Comparison of ENCODE assay signal across 9 mouse cellular contexts in the genomic region with DNA sequence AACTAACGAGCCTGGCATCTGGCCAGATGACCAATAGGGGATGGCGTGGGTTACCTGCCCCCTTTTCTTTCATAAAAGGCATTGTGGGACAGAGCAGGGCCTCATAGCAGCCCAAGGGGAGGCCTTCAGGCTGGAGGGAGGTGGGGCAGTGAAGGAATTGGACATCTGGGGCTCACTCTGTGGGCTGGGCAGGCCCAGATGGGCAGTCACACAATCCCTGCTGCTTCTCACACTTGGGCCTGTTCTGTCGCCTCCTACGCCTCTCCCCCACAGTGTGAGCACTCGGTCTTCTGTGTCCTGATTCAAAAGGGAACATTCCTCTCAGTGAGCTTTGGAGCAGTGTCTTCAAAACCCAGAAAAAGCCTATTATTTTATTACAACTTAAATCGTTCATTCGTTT. TPM values are rescaled to one million over a fixed set of nuclear protein-coding genes. Genes with fewer than 3 reads are reported as not detected.
DNase-seq lines count a peak whose midpoint lies in the region; ATAC-seq and TF ChIP-seq lines count a peak whose summit lies in the region.
"Had no signal": no experiment of that assay in that cellular context is flagged by ENCODE, and none has a peak within 500 bp of the region (broad histone marks: within the 10 kb centered on the region; RNA-seq: fewer than 3 reads in every experiment).

No protein-coding gene starts in this region.

- H3K27ac ChIP-seq in lung, postnatal 0 days (ENCODE audit: low read length), result no peak overlapping the region
- H3K27ac ChIP-seq in embryonic fibroblast, embryonic 13.5 days (ENCODE audit: insufficient read depth, low read length), result 0 out of 2 replicates have a peak overlapping the region, but pooled peaks have one; percentile 14
- peak overlapping the region; percentile 98 for H3K27ac ChIP-seq in layer of hippocampus, adult 2 months
- 0 out of 2 replicates have a peak overlapping the region, but pooled peaks have one; percentile 28 for H3K27ac ChIP-seq in neural tube, embryonic 13.5 days (replicated peaks)
- H3K27ac ChIP-seq: heart, embryonic 15.5 days had no signal

- TF ChIP-seq CTCF in lung, postnatal 0 days (IDR thresholded peaks at IDR 0.05), result no peak
- TF ChIP-seq CTCF in embryonic fibroblast, embryonic 13.5 days (IDR thresholded peaks at IDR 0.05; ENCODE audit: borderline replicate concordance, insufficient read depth, low read length), result no peak
- TF ChIP-seq CTCF in layer of hippocampus, adult 2 months (conservative IDR thresholded peaks at IDR 0.05), result no peak

- H3K9ac ChIP-seq in lung, postnatal 0 days (replicated peaks; ENCODE audit: low read depth), result no peak overlapping the region
- no peak overlapping the region for H3K9ac ChIP-seq in neural tube, embryonic 13.5 days
- H3K9ac ChIP-seq: heart, embryonic 15.5 days had no signal

- peak; percentile 28; the same call in 1 of the 2 replicates for ATAC-seq in lung, postnatal 0 days
- ATAC-seq in neural tube, embryonic 13.5 days (ENCODE audit: low read depth), result no peak

- no peaks in the 10 kb centered on the region for H3K9me3 ChIP-seq in lung, postnatal 0 days (ENCODE audit: low read length)
- no peaks in the 10 kb centered on the region for H3K9me3 ChIP-seq in neural tube, embryonic 13.5 days
- H3K9me3 ChIP-seq: heart, embryonic 15.5 days had no signal

- TF ChIP-seq POLR2A in embryonic fibroblast, embryonic 13.5 days (IDR thresholded peaks at IDR 0.05; ENCODE audit: low read depth, low read length), result no peak

- no peak for TF ChIP-seq EP300 in lung, postnatal 0 days (IDR thresholded peaks at IDR 0.05)

- no peaks in the 10 kb centered on the region for H3K4me1 ChIP-seq in lung, postnatal 0 days (ENCODE audit: insufficient read depth, low read depth, low read length)
- no peaks in the 10 kb centered on the region for H3K4me1 ChIP-seq in embryonic fibroblast, embryonic 13.5 days (ENCODE audit: control insufficient read depth, insufficient read depth, low read length)
- H3K4me1 ChIP-seq in neural tube, embryonic 13.5 days (replicated peaks), result peaks cover 20% of the 10 kb centered on the region

- peak overlapping the region; percentile 36 for H3K4me2 ChIP-seq in lung, postnatal 0 days (replicated peaks; ENCODE audit: low read depth, low read length)
- no peak overlapping the region for H3K4me2 ChIP-seq in neural tube, embryonic 13.5 days
- H3K4me2 ChIP-seq: heart, embryonic 15.5 days had no signal

- no peaks in the 10 kb centered on the region for H3K27me3 ChIP-seq in lung, postnatal 0 days (replicated peaks; ENCODE audit: insufficient read depth, low read length)
- H3K27me3 ChIP-seq in neural tube, embryonic 13.5 days, result no peaks in the 10 kb centered on the region

- no peaks in the 10 kb centered on the region for H3K36me3 ChIP-seq in lung, postnatal 0 days (ENCODE audit: insufficient read depth, low read length)
- H3K36me3 ChIP-seq in neural tube, embryonic 13.5 days, result no peaks in the 10 kb centered on the region
- H3K36me3 ChIP-seq: heart, embryonic 15.5 days had no signal

- 55% methylated on average over 7 of the region's 7 CpGs for WGBS in lung, postnatal 0 days
- 40% methylated on average over 7 of the region's 7 CpGs for WGBS in neural tube, embryonic 13.5 days

- DNase-seq in lung, postnatal 0 days (ENCODE audit: low spot score), result no peak
- DNase-seq in lung, postnatal 10 days, result no peak
- DNase-seq in layer of hippocampus, adult 2 months (ENCODE audit: low spot score in 2 of 2), result peak; percentile 82 to 88
- no peak for DNase-seq in urinary bladder, adult 2 months (ENCODE audit: low spot score)
- no peak for DNase-seq in urinary bladder, postnatal 10 days (ENCODE audit: low spot score)
- DNase-seq in adrenal gland, adult 8-10 months, result no peak

- H3K4me3 ChIP-seq in lung, postnatal 0 days (ENCODE audit: low read depth, low read length), result no peak overlapping the region
- no peak overlapping the region for H3K4me3 ChIP-seq in embryonic fibroblast, embryonic 13.5 days (ENCODE audit: insufficient read depth, low read length)
- no peak overlapping the region for H3K4me3 ChIP-seq in layer of hippocampus, adult 2 months
- H3K4me3 ChIP-seq in neural tube, embryonic 13.5 days, result no peak overlapping the region
- H3K4me3 ChIP-seq: heart, embryonic 15.5 days had no signal

RNA-seq across cellular contexts. Expression of a gene that starts 8.5 kb away (rescaled TPM):
- 5.0 and 5.5 TPM in 2 replicates for polyA plus RNA-seq in lung, postnatal 0 days (2015; fragmentation: Nextera tagmentation; extraction: Ambion mirVana)
- polyA plus RNA-seq in embryonic fibroblast, embryonic 13.5 days (2011; ENCODE audit: insufficient read length, low read depth, missing spikeins), result not detected in 2 replicates
- 10 to 100 TPM; 18.9 to 21.5 TPM for total RNA-seq in layer of hippocampus, adult 2 months (2021)
- 0.41 and 0.56 TPM in 2 replicates for polyA plus RNA-seq in neural tube, embryonic 13.5 days (2015; fragmentation: Nextera tagmentation; extraction: Ambion mirVana)
- 0.78 and 1.3 TPM in 2 replicates for polyA plus RNA-seq in urinary bladder, adult 2 months (2012; rRNA removed)
- 1 to 10 TPM; 3.7 to 9.9 (median 6.3) TPM for total RNA-seq in adrenal gland, adult 8-10 months (2022)

RNA-seq across cellular contexts. Expression of a gene that starts 44.8 kb away (rescaled TPM):
- polyA plus RNA-seq in lung, postnatal 0 days (2015; fragmentation: Nextera tagmentation; extraction: Ambion mirVana), result 17.1 and 21.6 TPM in 2 replicates
- 0.68 and 1.9 TPM in 2 replicates for polyA plus RNA-seq in embryonic fibroblast, embryonic 13.5 days (2011; ENCODE audit: insufficient read length, low read depth, missing spikeins)
- 1 to 10 TPM; 2.0 to 2.8 TPM for total RNA-seq in layer of hippocampus, adult 2 months (2021)
- 0.70 and 0.96 TPM in 2 replicates for polyA plus RNA-seq in neural tube, embryonic 13.5 days (2015; fragmentation: Nextera tagmentation; extraction: Ambion mirVana)
- polyA plus RNA-seq in urinary bladder, adult 2 months (2012; rRNA removed), result 2.0 and 2.4 TPM in 2 replicates
- total RNA-seq in adrenal gland, adult 8-10 months (2022), result 10 to 100 TPM in 1 of 4 experiments, 1 to 10 TPM in 3; 6.7 to 10.4 (median 8.5) TPM

Comparison
In these comparisons a context has a peak if more than half of its experiments do, and no peak if none do; other contexts are left out.
1. DNase-seq: peak in layer of hippocampus, adult 2 months (2 of 2); none in lung, postnatal 0 days (single experiment), lung, postnatal 10 days (single experiment), urinary bladder, adult 2 months (single experiment), urinary bladder, postnatal 10 days (single experiment) and adrenal gland, adult 8-10 months (single experiment).